Mouse (Mus musculus) embryo, embryonic 11.5 days (tissue): Measurements from ENCODE around the gene Arl15.

Source experiments
- DNase-seq: peaks from one replicate; pipeline ENCODE4 v3.0.0-alpha.2; 2012; ENCODE audit warnings: low read depth, low spot score

The Arl15 gene

GRCm38 (mm10) chr13:113843901-113844300 is 49.6 kb downstream of the Arl15 start:
- no peak for DNase-seq

GRCm38 (mm10) chr13:113844717-113845116 is 50.4 kb downstream of the Arl15 start:
- DNase-seq = no peak

- DNase-seq = no peak
Observed at GRCm38 (mm10) chr13:113845229-113845628, 50.9 kb downstream of the Arl15 start.

- no peak for DNase-seq
Observed at GRCm38 (mm10) chr13:113846413-113846812, 52.1 kb downstream of the Arl15 start.

- DNase-seq = no peak
Observed at GRCm38 (mm10) chr13:113850431-113851034, 56.2 kb downstream of the Arl15 start.

GRCm38 (mm10) chr13:113851602-113852375 is 57.5 kb downstream of the Arl15 start:
- no peak for DNase-seq

GRCm38 (mm10) chr13:113852376-113852666 is 58.0 kb downstream of the Arl15 start:
- DNase-seq = no peak

- DNase-seq = no peak
Observed at GRCm38 (mm10) chr13:113854146-113854545, 59.8 kb downstream of the Arl15 start.

- DNase-seq = no peak
Observed at GRCm38 (mm10) chr13:113854551-113855312, 60.4 kb downstream of the Arl15 start.

GRCm38 (mm10) chr13:113856946-113857345 is 62.6 kb downstream of the Arl15 start:
- no peak for DNase-seq

- no peak for DNase-seq
Observed at GRCm38 (mm10) chr13:113858667-113859391, 64.5 kb downstream of the Arl15 start.

GRCm38 (mm10) chr13:113859392-113859776 is 65.1 kb downstream of the Arl15 start:
- DNase-seq = no peak

GRCm38 (mm10) chr13:113860816-113861215 is 66.5 kb downstream of the Arl15 start:
- DNase-seq = no peak

- no peak for DNase-seq
Observed at GRCm38 (mm10) chr13:113861231-113861630, 66.9 kb downstream of the Arl15 start.

- no peak for DNase-seq
Observed at GRCm38 (mm10) chr13:113862951-113863350, 68.6 kb downstream of the Arl15 start.

- DNase-seq = no peak
Observed at GRCm38 (mm10) chr13:113863688-113864087, 69.4 kb downstream of the Arl15 start.

GRCm38 (mm10) chr13:113864278-113864677 is 70.0 kb downstream of the Arl15 start:
- DNase-seq = no peak

GRCm38 (mm10) chr13:113864893-113865292 is 70.6 kb downstream of the Arl15 start:
- DNase-seq = peak; percentile 59

GRCm38 (mm10) chr13:113865378-113865777 is 71.1 kb downstream of the Arl15 start:
- no peak for DNase-seq

GRCm38 (mm10) chr13:113865806-113866205 is 71.5 kb downstream of the Arl15 start:
- peak; percentile 43 for DNase-seq

- DNase-seq = no peak
Observed at GRCm38 (mm10) chr13:113867736-113868135, 73.4 kb downstream of the Arl15 start.
